Mouse (Mus musculus) embryo, embryonic 10 days (tissue): ENCODE results near the gene Snx33.

Source experiments
- DNase-seq: peaks from one replicate; pipeline ENCODE4 v3.0.0-alpha.2; 2015; ENCODE audit warnings: low spot score

Gene Snx33

DNA sequence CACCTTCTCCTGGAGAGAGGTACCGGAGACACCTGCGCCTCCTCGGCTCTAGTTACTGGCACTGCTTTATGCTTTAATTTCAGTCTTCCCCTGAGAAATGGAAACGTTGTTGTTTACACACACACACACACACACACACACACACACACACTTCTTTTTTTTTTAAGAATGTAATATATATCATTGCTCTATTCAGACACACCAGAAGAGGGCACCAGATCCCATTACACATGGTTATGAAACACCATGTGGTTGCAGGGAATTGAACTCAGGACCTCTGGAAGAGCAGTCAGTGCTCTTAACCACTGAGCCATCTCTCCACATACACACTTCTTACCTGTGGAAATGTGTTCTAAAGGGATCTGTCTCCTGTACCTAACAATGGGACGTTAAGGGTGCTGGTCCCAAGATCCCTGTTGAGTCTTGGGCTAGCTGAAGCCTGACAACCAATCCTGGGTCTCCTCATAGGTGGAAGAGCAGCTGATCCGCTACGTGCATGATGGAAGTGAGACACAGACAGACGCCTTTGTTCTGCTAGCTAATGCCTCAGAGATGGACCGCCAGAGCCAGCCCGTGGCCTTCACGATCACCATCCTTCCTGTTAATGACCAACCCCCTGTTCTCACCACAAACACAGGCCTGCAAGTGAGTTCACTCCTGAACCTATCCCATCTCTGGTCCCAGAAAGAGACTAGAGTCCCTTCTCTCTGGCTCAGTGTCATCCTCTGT, 37.5 kb downstream of the Snx33 start:
- DNase-seq: no peak

DNA sequence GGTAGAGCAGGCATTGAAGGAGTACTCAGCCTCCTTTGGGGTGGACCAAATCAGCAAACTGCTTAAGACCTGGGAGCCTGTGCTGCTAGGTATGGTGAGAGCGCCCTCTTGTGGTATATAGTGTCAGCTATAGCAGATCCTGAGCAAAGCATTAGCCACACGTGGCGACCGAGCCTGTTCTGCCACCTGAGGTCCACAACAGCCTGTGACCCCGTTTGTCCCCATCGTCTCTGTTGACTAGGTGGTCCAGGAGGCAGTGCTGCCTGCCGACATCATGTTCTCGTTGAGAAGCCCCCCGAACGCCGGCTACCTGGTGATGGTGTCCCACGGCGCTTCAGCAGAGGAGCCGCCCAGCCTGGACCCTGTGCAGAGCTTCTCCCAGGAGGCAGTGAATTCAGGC, 38.4 kb downstream of the Snx33 start:
- peak; percentile 96 for DNase-seq

DNA sequence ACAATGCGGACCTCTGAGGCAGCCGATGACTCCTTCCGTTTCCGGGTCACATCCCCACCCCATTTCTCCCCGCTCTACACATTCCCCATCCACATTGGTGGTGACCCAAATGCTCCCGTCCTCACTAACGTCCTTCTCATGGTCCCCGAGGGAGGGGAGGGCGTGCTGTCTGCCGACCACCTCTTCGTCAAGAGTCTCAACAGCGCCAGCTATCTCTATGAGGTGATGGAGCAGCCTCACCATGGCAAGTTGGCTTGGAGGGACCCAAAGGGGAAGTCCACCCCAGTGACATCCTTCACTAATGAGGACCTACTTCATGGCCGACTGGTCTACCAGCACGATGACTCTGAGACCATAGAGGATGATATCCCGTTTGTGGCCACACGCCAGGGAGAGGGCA, 40.6 kb downstream of the Snx33 start:
- DNase-seq: no peak

DNA sequence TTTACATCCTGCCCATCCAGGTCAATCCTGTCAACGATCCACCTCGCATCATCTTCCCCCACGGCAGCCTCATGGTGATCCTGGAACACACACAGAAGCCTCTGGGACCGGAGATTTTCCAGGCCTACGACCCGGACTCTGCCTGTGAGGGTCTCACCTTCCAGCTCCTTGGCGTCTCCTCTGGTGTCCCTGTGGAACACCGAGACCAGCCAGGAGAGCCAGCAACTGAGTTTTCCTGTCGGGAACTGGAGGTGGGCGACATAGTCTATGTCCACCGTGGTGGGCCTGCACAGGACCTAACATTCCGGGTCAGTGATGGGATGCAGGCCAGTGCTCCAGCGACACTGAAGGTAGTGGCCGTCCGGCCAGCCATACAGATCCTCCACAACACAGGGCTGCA, 41.6 kb downstream of the Snx33 start:
- DNase-seq: no peak

DNA sequence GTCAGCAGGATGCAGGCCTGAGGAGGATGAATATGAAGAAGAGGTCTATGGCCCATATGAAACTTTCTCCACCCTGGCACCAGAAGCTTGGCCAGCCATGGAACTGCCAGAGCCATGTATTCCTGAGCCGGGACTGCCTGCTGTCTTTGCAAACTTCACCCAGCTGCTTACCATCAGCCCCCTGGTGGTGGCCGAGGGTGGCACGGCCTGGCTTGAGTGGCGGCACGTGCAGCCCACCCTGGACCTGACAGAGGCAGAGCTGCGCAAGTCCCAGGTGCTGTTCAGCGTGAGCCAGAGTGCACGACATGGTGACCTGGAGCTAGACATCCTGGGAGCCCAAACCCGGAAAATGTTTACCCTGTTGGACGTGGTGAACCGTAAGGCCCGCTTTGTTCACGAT, 42.1 kb downstream of the Snx33 start:
- peak; percentile 66 for DNase-seq

DNA sequence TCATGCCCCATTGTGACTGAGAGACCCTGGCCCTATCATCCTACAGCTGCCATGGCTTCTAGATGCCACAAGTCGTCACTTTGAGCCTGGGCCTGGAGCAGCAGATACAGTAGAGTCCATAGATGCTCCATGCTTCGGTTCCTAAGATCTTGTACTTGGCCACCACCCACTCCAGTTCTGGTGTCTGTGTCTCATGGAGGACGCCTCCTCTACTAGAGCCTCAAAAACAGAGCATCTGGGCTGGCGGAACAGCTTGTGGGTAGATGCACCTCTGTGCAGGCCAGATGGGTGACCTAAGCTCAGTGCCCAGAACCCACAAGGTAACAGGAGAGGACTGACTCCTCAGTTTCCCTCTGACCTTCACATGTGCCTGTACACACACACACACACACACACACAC, 43.8 kb downstream of the Snx33 start:
- no peak for DNase-seq

DNA sequence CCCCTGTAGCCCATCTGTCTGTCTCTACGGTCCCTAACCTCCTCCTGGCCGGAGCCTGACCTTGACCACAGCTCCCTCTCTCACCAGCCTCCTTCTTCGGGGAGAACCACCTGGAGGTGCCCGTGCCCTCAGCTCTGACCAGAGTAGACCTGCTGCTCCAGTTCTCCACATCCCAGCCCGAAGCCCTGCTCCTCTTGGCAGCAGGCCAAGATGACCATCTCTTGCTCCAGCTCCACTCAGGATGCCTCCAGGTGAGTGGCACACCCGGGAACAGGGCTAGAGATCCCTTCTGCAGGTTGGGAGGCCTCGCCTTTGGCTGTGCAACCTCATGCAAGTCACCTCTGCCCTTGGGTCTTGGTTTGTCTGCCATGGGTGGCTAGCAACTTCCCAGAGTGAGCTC, 44.7 kb downstream of the Snx33 start:
- DNase-seq: no peak

DNA sequence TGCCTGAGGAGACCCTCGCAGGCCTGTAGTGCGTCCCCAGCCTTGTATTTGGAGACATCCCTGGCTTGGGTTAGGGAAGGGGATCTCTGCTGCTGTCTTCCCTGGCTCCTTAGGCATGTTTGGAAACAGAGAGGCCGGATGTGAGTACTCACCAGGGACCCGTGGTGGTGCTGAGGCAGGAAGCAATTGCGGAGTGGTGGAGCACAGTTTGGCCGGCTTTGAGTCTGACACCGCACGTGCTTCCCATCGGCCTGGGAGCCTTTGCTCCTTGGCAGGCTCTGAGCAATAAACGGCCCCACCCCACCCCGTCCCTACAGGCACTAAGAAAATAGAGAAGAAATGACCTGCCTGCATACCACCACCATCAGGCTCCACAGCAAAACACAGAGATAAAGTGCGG, 45.4 kb downstream of the Snx33 start:
- DNase-seq: no peak

DNA sequence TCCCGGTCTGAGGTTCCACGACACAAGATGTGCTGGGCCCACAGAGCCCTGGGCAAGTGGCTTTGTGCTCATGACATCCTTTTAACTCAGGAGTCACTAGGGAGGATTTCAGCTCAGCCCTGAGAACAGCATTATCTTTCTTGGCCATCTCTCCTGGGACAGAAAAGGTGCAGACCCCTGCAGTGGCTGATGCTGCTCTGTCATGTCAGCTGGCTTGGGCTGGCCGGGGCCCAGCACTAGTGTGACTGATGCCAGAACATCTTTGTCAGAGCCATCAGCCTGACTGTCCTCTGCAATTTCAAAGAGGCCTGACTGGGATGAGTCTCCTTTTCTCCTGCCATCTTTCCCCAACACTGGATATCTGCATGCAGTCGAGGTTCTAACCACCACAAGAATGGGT, 45.9 kb downstream of the Snx33 start:
- DNase-seq: no peak

DNA sequence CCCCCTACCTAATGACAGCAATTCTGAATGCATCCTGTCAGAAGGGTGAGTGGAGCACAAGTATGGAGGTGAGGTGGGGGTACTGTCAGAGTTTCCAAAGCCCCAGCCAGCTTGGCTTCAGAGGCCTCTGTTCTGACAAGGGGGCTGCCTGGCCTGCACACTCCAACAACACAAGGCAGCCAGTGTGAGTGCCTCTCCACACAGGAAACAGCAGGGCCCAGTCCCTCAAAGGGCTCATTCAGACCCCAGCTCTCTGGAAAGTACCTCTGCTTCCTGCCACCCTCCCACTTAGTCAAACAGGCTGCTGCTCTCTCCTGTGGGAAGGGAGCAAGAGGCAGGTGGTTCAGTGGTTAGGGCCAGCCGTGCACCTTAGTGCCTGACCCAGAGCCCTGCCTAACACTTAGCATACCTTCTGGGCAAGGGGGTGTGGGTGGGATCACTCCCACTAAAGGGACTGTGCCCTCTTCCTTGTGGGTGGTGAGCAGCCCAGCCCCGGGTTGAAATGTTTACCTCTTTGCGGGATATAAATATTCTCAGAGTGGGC, 46.6 kb downstream of the Snx33 start:
- no peak for DNase-seq

DNA sequence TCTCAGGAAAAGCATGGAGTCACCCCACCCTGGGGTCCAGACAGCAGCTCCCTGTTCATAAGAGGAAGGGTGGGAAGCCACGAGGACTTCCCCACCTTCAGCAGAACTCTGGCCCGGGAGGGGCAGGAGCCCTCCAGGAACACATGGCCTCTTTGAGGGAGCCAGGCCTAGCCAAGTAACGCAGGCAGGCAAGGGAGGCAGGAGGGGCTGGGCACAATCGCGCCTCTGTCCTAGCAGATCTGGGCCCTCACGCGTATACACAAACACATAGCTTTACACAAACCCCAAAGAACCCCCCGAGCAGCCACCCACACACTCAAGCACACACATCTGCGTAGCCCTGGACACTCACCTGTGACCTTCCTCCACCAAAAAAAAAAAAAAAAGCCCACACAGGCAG, 47.4 kb downstream of the Snx33 start:
- DNase-seq: no peak

DNA sequence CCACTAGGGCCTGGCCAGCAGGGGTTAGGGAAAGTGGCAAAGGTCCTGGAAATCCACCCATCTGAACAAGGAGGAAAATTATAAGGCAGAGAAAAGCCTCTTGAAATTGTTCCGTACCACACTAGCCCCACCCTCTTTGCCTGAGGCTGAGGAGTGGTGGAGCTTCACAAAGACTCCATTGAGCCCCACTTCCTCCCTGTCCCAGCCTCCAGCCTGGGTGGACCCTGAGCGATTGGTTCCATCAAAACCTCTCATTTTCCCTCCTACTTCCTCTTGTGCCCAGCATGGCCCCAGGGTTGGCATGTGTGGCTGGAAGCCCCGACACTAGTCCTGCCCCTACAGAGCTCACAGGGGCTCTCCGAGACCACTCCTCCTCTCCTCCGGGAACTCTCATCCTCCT, 50.9 kb downstream of the Snx33 start:
- DNase-seq: no peak

DNA sequence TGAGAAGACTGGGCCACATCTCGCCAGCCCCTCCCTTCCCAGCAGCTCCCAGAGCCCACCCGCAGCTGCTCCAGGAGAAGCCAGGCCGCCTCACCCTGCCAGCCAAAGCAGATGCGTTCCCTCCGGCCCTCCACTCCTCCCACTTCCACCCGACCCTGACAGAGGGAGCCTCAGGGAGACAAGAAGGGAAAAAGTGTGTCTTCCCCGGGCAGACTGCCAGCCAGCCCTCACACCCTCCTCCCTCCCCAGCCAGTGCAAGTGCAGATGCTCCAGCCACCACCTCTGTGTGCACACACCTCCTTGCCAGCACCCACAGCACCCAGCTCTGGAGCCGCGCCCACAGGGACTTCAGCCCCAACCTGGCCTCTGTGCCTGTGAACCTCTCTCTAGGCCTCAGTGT, 51.4 kb downstream of the Snx33 start:
- DNase-seq: no peak

DNA sequence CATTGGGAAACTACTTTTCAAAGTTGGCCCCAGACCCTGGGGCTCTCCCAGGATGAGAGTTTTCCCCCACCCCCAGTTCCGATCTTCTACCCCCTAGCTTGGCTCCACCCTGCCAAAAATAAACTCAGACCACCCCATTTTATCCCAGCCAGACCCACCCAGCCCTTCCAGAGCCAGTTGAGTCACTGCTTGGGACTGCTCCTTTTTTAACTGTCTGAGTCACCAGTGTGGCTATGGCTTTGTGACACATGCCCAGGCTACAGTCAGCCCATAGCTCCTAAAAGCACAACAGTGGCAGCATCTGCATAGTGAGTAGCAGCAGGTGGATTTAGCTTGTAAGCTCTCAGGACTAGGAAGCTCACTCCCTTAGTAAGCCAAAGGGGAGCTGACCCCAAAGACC, 55.1 kb downstream of the Snx33 start:
- no peak for DNase-seq

DNA sequence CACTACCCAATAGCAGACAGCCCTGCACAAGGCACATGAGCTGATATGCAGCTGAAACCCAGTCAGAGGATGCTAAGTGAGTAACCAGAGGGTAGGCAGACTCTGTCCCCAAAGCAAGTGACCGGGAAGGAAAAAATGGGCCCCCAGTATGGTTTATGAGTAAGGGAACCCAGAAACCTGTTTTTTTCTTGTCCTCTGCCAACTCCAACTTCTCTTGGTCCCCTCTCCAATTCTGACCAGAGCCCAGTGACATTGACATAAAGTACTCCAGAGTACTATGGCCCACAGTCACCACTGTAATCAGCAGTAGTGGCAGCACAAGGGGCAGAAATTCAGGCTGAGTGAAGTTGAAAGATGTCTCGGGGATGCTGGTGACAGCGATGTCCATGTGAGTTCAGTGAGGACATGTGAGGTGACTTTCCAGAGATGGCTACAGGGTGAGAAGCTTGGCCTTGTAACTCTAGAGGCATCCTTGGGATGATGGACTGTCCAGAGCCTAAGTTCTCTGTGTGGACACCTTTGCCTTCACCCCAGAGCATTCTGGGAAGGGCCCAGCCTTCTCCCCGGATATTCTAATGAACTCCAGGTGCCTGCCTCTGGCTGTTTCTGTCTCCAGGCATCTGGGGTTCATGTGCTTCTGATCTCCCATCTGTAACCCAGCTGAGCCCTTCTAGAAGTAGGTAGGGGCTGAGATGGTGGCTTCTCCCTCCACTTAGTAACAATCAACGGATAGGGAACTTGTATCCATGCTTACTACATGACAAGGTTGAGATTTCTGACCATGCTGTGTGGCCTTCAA, 55.9 kb downstream of the Snx33 start:
- no peak for DNase-seq

DNA sequence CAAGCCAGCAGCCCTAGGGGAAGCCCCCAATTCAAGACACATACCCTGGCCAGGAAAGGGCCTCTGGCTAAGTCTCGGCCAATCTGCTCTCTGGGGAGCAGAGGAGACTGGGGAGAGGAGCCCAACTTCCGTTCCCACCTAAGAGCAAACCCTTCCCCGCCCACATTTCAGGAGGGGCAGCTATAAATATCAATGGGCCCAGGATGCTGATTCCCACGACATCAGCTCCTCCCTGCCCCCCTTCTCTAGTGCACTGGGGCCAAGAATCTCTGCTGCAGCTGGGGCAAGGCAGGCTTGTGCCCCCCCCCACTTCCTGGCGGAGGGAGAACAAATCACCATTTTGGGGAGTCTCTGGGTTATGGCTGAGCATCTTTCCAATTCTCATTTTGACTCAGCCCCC, 57.0 kb downstream of the Snx33 start:
- no peak for DNase-seq

DNA sequence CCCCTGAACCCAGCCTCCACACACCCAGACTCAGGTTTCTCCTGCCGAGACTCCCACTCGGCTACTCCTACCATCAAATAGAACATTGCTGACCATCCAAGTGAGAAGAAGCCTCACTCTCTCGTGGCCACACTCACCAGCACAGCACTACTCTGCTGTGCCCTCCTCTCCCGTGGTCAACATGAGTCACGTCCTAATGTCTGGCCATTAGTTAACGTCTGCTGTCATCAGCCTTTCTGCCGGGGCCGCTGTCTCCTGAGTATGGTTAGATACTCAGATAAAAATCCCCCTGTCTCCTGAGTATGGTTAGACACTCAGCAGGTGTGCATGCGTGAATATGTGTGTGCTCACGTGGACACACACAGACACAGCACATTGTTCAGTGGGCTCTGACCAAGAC, 57.4 kb downstream of the Snx33 start:
- DNase-seq: no peak

DNA sequence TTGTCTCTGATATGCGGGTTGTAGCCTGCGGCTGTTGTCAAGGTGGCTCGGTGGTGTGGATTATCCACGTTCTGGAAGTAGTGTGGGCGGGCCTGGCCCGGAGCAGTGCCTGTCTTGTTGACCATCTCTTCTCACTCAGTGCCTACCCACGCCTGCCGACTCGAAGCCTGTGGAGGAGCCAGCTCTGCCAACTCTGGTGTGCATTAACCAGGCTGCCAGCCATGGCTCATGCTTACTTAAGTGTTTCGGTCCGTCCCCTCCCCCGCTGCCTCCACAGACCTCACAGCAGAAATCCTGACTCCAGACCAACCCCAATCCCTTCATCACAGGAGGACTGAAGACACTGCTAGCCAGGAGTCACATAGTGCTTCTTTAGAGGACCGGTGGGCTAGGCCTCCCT, 58.6 kb downstream of the Snx33 start:
- no peak for DNase-seq

DNA sequence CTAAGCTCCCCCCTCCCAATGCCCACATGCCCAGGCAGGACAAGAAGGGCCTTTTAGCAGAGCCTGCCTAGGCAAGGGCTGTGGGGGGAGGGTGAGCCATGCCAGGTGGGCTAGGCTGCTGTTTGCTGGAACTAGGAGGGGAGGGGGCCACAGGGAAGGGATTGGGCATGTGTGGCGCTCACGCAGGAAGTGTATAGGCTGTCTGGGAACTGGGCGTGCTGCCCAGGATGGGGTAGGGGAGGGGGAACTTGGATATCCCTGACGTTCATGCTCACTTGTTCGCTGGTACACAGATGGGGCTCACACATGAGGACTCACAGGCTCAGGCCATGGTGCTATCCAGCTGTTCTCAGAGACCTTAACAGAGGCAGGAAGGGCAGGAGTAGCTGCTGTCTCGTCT, 59.9 kb downstream of the Snx33 start:
- no peak for DNase-seq
